Mouse (Mus musculus) CH12.LX (cell line): ENCODE results near the gene Lmf2. TPM values are rescaled to one million over a fixed set of nuclear protein-coding genes. Genes with fewer than 3 reads are reported as not detected.

ENCODE experiments used
- DNase-seq: peaks from one replicate; pipeline ENCODE4 v3.0.0-alpha.2; 2013; ENCODE audit errors: extremely low read depth
- H3K27ac ChIP-seq: 2 replicates; pipeline ENCODE4 v1.5.1; 2012; ENCODE audit warnings: low read depth, mild to moderate bottlenecking, control low read depth, moderate library complexity; ENCODE audit not compliant: insufficient read depth
- H3K27me3 ChIP-seq: replicated peaks from 2 replicates; pipeline ENCODE3; 2012; ENCODE audit warnings: inconsistent platforms
- H3K36me3 ChIP-seq, 2 experiments: replicated peaks in 1 of 2; 2 replicates each; pipeline versions ENCODE3 to v1.6.1; 2012; ENCODE audit warnings: inconsistent platforms in 1 of 2, low read length in 1 of 2, mild to moderate bottlenecking in 1 of 2, mixed read lengths in 1 of 2, moderate library complexity in 1 of 2; ENCODE audit not compliant: control insufficient read depth in 1 of 2, insufficient read depth in 1 of 2
- H3K4me1 ChIP-seq, 2 experiments: 2 replicates each; pipeline ENCODE4 v1.6.1; 2012; ENCODE audit warnings: inconsistent platforms in 1 of 2, moderate library complexity in 1 of 2; ENCODE audit not compliant: insufficient read depth in 2 of 2, control insufficient read depth in 1 of 2
- H3K4me2 ChIP-seq: 2 replicates; pipeline ENCODE4 v1.6.1; 2012; ENCODE audit warnings: low read depth, mild to moderate bottlenecking, control low read depth; ENCODE audit not compliant: poor library complexity, insufficient read depth, severe bottlenecking
- H3K4me3 ChIP-seq, 3 experiments: fragments of 150-350 bp in 1 of 3; sonication (generic) in 1 of 3; replicated peaks in 1 of 3; 2 replicates each; pipeline versions ENCODE3 to v1.5.1; 2011 to 2012; ENCODE audit warnings: low read depth in 2 of 3, low read length in 2 of 3, mild to moderate bottlenecking in 2 of 3, moderate library complexity in 2 of 3, control low read depth in 1 of 3, improper control_type of control experiment in 1 of 3, inconsistent platforms in 1 of 3, mixed read lengths in 1 of 3; ENCODE audit not compliant: poor library complexity in 1 of 3
- H3K79me2 ChIP-seq: replicated peaks from 2 replicates; pipeline ENCODE4 v1.6.1; 2012; ENCODE audit warnings: mild to moderate bottlenecking, moderate library complexity; ENCODE audit not compliant: control insufficient read depth, poor library complexity, insufficient read depth, severe bottlenecking; ENCODE audit errors: extremely low read depth
- H3K9ac ChIP-seq: 2 replicates; pipeline ENCODE4 v1.6.1; 2012; ENCODE audit warnings: low read depth, mild to moderate bottlenecking, control low read depth, moderate library complexity; ENCODE audit not compliant: insufficient read depth
- H3K9me3 ChIP-seq: replicated peaks from 2 replicates; pipeline ENCODE3; 2012; ENCODE audit warnings: low read length, inconsistent platforms, mixed read lengths
- CHD2 ChIP-seq: IDR thresholded peaks from 2 replicates; pipeline ENCODE4 v1.6.1; 2011; ENCODE audit warnings: low read length, improper control_type of control experiment
- ELF1 ChIP-seq: IDR thresholded peaks from 2 replicates; pipeline ENCODE4 v1.6.1; 2014; ENCODE audit warnings: low read depth, mild to moderate bottlenecking, inconsistent platforms, low read length, improper control_type of control experiment
- MXI1 ChIP-seq: IDR thresholded peaks from 2 replicates; pipeline ENCODE4 v1.6.1; 2011; ENCODE audit warnings: mild to moderate bottlenecking, low read depth, low read length, improper control_type of control experiment
- RAD21 ChIP-seq: IDR thresholded peaks from 2 replicates; pipeline ENCODE4 v1.6.1; 2011; ENCODE audit warnings: low read depth, mild to moderate bottlenecking, low read length, improper control_type of control experiment, moderate library complexity
- RCOR1 ChIP-seq: conservative IDR thresholded peaks from 2 replicates; pipeline ENCODE4 v1.6.1; 2012; ENCODE audit warnings: low read depth, mild to moderate bottlenecking, inconsistent platforms, low read length, improper control_type of control experiment
- TCF12 ChIP-seq: IDR thresholded peaks from 2 replicates; pipeline ENCODE4 v1.6.1; 2014; ENCODE audit warnings: low read depth, mild to moderate bottlenecking, inconsistent platforms, low read length, improper control_type of control experiment
- USF1 ChIP-seq: IDR thresholded peaks from 2 replicates; pipeline ENCODE4 v1.6.1; 2014; ENCODE audit warnings: low read depth, mild to moderate bottlenecking, inconsistent platforms, low read length, improper control_type of control experiment
- ZKSCAN1 ChIP-seq: IDR thresholded peaks from 2 replicates; pipeline ENCODE4 v1.6.1; 2012; ENCODE audit warnings: low read depth, inconsistent platforms, low read length, improper control_type of control experiment, borderline replicate concordance
- ZMIZ1 ChIP-seq: IDR thresholded peaks from 2 replicates; pipeline ENCODE4 v1.6.1; 2012; ENCODE audit warnings: low read depth, mild to moderate bottlenecking, inconsistent platforms, low read length, improper control_type of control experiment
- ZNF384 ChIP-seq: IDR thresholded peaks from 2 replicates; pipeline ENCODE4 v1.6.1; 2012; ENCODE audit warnings: low read depth, low read length, improper control_type of control experiment, inconsistent platforms
- dilution Hi-C: fragments of 300-500 bp; cut with MboI; formaldehyde crosslinking; loops from 2 replicates; pipeline ENCODE4 v1.14.3; 2020; ENCODE audit warnings: low sequenced_read_pairs; ENCODE audit not compliant: extremely low pct_unique_long_range_greater_than_20kb, extremely low pct_ligation_motif_present
- in situ Hi-C: fragments of 300-500 bp; cut with MboI; formaldehyde crosslinking; loops from 3 replicates; pipeline ENCODE4 v1.14.3; 2019; ENCODE audit warnings: low sequenced_read_pairs, low pct_ligation_motif_present, low pct_unique_long_range_greater_than_20kb, mixed read lengths
- polyA plus RNA-seq: library from polyadenylated mRNA; unstranded; fragments of >175 nt; gene quantifications from 2 replicates; pipeline ENCODE4 v1.2.1, GENCODE M21; 2012; ENCODE audit warnings: low read depth; ENCODE audit not compliant: insufficient read length
- total RNA-seq, 2 experiments: library from RNA; depleted of rRNA; stranded (reverse); fragments of 300-350 nt in 1 of 2; fragments of >200 nt in 1 of 2; gene quantifications; 2 replicates each; pipeline ENCODE4 v1.2.3; 2012 to 2014

Gene Lmf2
- total and polyA plus RNA-seq, 3 experiments, result 9.9 to 36.2 (median 18.5) TPM

GRCm38 (mm10) chr15:89378831-89379401, 23.5 kb upstream of the Lmf2 start, which contains the start of gene Odf3b:
Gene Odf3b, minus strand, starts transcription at chr15:89379282.
- in situ Hi-C loops, result no loop called here

GRCm38 (mm10) chr15:89377938-89378828, 22.7 kb upstream of the Lmf2 start:
- no peaks in the 10 kb centered on the region for H3K79me2 ChIP-seq
- peaks cover 0 to 9% of the 10 kb centered on the region in 2 experiments; a peak in 2 of 4 replicates for H3K4me1 ChIP-seq
- DNase-seq, result no peak
- H3K4me2 ChIP-seq, result no peak overlapping the region
- dilution Hi-C loops, result no loop called here
- in situ Hi-C loops, result no loop called here
- no peak overlapping the region for H3K9ac ChIP-seq
- peaks cover 12% of the 10 kb centered on the region for H3K27me3 ChIP-seq
- H3K36me3 ChIP-seq, result no peaks in the 10 kb centered on the region
- H3K27ac ChIP-seq, result no peak overlapping the region
- peaks cover 13% of the 10 kb centered on the region for H3K9me3 ChIP-seq
- no peak overlapping the region for H3K4me3 ChIP-seq
- no peak for TF ChIP-seq ZKSCAN1
- no peak for TF ChIP-seq ZMIZ1
- TF ChIP-seq RAD21, result no peak
- TF ChIP-seq USF1, result no peak

More at GRCm38 (mm10) chr15:89378831-89379401, 23.5 kb upstream of the Lmf2 start, which contains the start of gene Odf3b:
- no peak for DNase-seq
- H3K4me2 ChIP-seq, result no peak within 1 kb of the TSS
- H3K4me1 ChIP-seq, result peaks cover 0 to 8% of the 10 kb centered on the region in 2 experiments; a peak in 2 of 4 replicates
- peaks cover 13% of the 10 kb centered on the region for H3K9me3 ChIP-seq
- H3K27ac ChIP-seq, result no peak within 1 kb of the TSS
- no peaks in the 10 kb centered on the region for H3K79me2 ChIP-seq
- peaks cover 16% of the 10 kb centered on the region for H3K27me3 ChIP-seq
- dilution Hi-C loops, result no loop called here
- H3K9ac ChIP-seq, result no peak within 1 kb of the TSS
- H3K4me3 ChIP-seq, result no peak within 1 kb of the TSS
- H3K36me3 ChIP-seq, result no peaks in the 10 kb centered on the region
- TF ChIP-seq RCOR1, result no peak
- no peak for TF ChIP-seq MXI1
- TF ChIP-seq USF1, result no peak
- TF ChIP-seq ZKSCAN1, result no peak
- TF ChIP-seq ZMIZ1, result no peak
- TF ChIP-seq CHD2, result no peak
- no peak for TF ChIP-seq TCF12
- TF ChIP-seq ELF1, result no peak
- TF ChIP-seq ZNF384, result no peak
